Comparison of ENCODE assay signal across 10 mouse cellular contexts in genomic region chr1:166964508-166964907, GRCm38 (mm10). TPM values are rescaled to one million over a fixed set of nuclear protein-coding genes. Genes with fewer than 3 reads are reported as not detected.
DNase-seq lines count a peak whose midpoint lies in the region; ATAC-seq and TF ChIP-seq lines count a peak whose summit lies in the region.
"Had no signal": no experiment of that assay in that cellular context is flagged by ENCODE, and none has a peak within 500 bp of the region (broad histone marks: within the 10 kb centered on the region; RNA-seq: fewer than 3 reads in every experiment).

No protein-coding gene starts in this region.

- no peaks in the 10 kb centered on the region for H3K27me3 ChIP-seq in hindbrain, embryonic 10.5 days (ENCODE audit: insufficient read depth, poor library complexity, severe bottlenecking)
- H3K27me3 ChIP-seq in hindbrain, postnatal 0 days (ENCODE audit: insufficient read depth, low read length), result no peaks in the 10 kb centered on the region
- H3K27me3 ChIP-seq: embryonic facial prominence, embryonic 15.5 days; stomach, embryonic 15.5 days had no signal

- ATAC-seq in hindbrain, postnatal 0 days, result no peak

- 37% methylated on average over 10 of the region's 10 CpGs for WGBS in hindbrain, embryonic 10.5 days
- 45% methylated on average over 10 of the region's 10 CpGs for WGBS in hindbrain, postnatal 0 days

- H3K4me1 ChIP-seq in hindbrain, embryonic 10.5 days (replicated peaks), result no peaks in the 10 kb centered on the region
- no peaks in the 10 kb centered on the region for H3K4me1 ChIP-seq in hindbrain, postnatal 0 days (ENCODE audit: insufficient read depth, low read length)
- H3K4me1 ChIP-seq: embryonic facial prominence, embryonic 15.5 days; stomach, embryonic 15.5 days had no signal

- no peak overlapping the region for H3K9ac ChIP-seq in hindbrain, postnatal 0 days (replicated peaks; ENCODE audit: low read length)
- H3K9ac ChIP-seq: embryonic facial prominence, embryonic 15.5 days; stomach, embryonic 15.5 days had no signal

- H3K27ac ChIP-seq in hindbrain, embryonic 10.5 days, result no peak overlapping the region
- no peak overlapping the region for H3K27ac ChIP-seq in hindbrain, postnatal 0 days
- H3K27ac ChIP-seq: embryonic facial prominence, embryonic 15.5 days; stomach, embryonic 15.5 days had no signal

- H3K36me3 ChIP-seq in hindbrain, embryonic 10.5 days, result no peaks in the 10 kb centered on the region
- no peaks in the 10 kb centered on the region for H3K36me3 ChIP-seq in hindbrain, postnatal 0 days (ENCODE audit: insufficient read depth, low read length)
- H3K36me3 ChIP-seq: embryonic facial prominence, embryonic 15.5 days; stomach, embryonic 15.5 days had no signal

- TF ChIP-seq CTCF in hindbrain, postnatal 0 days (IDR thresholded peaks at IDR 0.05; ENCODE audit: low read depth), result no peak

- DNase-seq in hindbrain, embryonic 10.5 days (ENCODE audit: low spot score), result peak; percentile 58
- no peak for DNase-seq in hindbrain, postnatal 0 days (ENCODE audit: low spot score)
- DNase-seq in ES-CJ7 (ENCODE audit: low read depth, low spot score), result peak; percentile 94
- peak; percentile 1 for DNase-seq in c-Kit-positive CD71-positive TER-119-positive erythroid progenitor cells, embryonic 14.5 days (ENCODE audit: low spot score)
- peak; percentile 23 for DNase-seq in lung, postnatal 10 days
- DNase-seq in layer of hippocampus, postnatal 10 days (ENCODE audit: low spot score in 2 of 2), result no peak
- DNase-seq in layer of hippocampus, postnatal 25 days (ENCODE audit: extremely low spot score in 1 of 2, low spot score in 1 of 2), result no peak
- DNase-seq in layer of hippocampus, adult 8-10 months (ENCODE audit: low spot score in 2 of 2), result no peak

- H3K9me3 ChIP-seq in hindbrain, embryonic 10.5 days, result no peaks in the 10 kb centered on the region
- no peaks in the 10 kb centered on the region for H3K9me3 ChIP-seq in hindbrain, postnatal 0 days (ENCODE audit: low read length)
- H3K9me3 ChIP-seq: embryonic facial prominence, embryonic 15.5 days; stomach, embryonic 15.5 days had no signal

- H3K4me3 ChIP-seq in hindbrain, embryonic 10.5 days, result no peak overlapping the region
- H3K4me3 ChIP-seq in hindbrain, postnatal 0 days (ENCODE audit: low read length), result no peak overlapping the region
- H3K4me3 ChIP-seq: embryonic facial prominence, embryonic 15.5 days; stomach, embryonic 15.5 days had no signal

- H3K4me2 ChIP-seq in hindbrain, postnatal 0 days (ENCODE audit: low read depth, low read length), result no peak overlapping the region
- H3K4me2 ChIP-seq: embryonic facial prominence, embryonic 15.5 days; stomach, embryonic 15.5 days had no signal

RNA-seq across cellular contexts. Expression of gene Fam78b, which starts 36.7 kb away (rescaled TPM):
- polyA plus RNA-seq in hindbrain, embryonic 10.5 days (2016; fragmentation: Nextera tagmentation; extraction: Ambion mirVana), result 3.9 and 5.7 TPM in 2 replicates
- 16.4 and 17.1 TPM in 2 replicates for total RNA-seq in hindbrain, postnatal 0 days (2014; rRNA removed)
- polyA plus RNA-seq in hindbrain, postnatal 0 days (2015; fragmentation: Nextera tagmentation; extraction: Ambion mirVana), result 5.4 and 5.7 TPM in 2 replicates
- 10 to 100 TPM; 35.6 to 39.0 TPM for total RNA-seq in layer of hippocampus, postnatal 10 days (2021)
- 10 to 100 TPM; 24.6 to 27.9 TPM for total RNA-seq in layer of hippocampus, postnatal 25 days (2021)
- 10 to 100 TPM; 21.8 to 27.5 (median 23.6) TPM for total RNA-seq in layer of hippocampus, adult 8-10 months (2022)

Comparison
In these comparisons a context has a peak if more than half of its experiments do, and no peak if none do; other contexts are left out.
1. DNase-seq: peak in hindbrain, embryonic 10.5 days (single experiment), ES-CJ7 (single experiment), c-Kit-positive CD71-positive TER-119-positive erythroid progenitor cells, embryonic 14.5 days (single experiment) and lung, postnatal 10 days (single experiment); none in hindbrain, postnatal 0 days (single experiment), layer of hippocampus, postnatal 10 days (0 of 2), layer of hippocampus, postnatal 25 days (0 of 2) and layer of hippocampus, adult 8-10 months (0 of 2).